Mouse (Mus musculus) thymus, postnatal 36 days (tissue): ENCODE data around the gene Rnf216.

Source experiments
- DNase-seq, 2 experiments: peaks; one replicate each; pipeline ENCODE4 v3.0.0; 2022; ENCODE audit warnings: mixed read lengths in 2 of 2

The Rnf216 gene

GRCm38 (mm10) chr5:142958464-142958863, 154.3 kb downstream of the Rnf216 start:
- DNase-seq, result no peak

- DNase-seq, result no peak
Observed at GRCm38 (mm10) chr5:142956956-142957703, 155.7 kb downstream of the Rnf216 start.

- no peak for DNase-seq
Observed at GRCm38 (mm10) chr5:142953641-142954040, 159.2 kb downstream of the Rnf216 start.

GRCm38 (mm10) chr5:142950405-142950804, 162.4 kb downstream of the Rnf216 start:
- no peak for DNase-seq

GRCm38 (mm10) chr5:142949580-142949979, 163.2 kb downstream of the Rnf216 start:
- DNase-seq, result no peak

GRCm38 (mm10) chr5:142947460-142947859, 165.3 kb downstream of the Rnf216 start:
- no peak for DNase-seq

GRCm38 (mm10) chr5:142944979-142945682, 167.7 kb downstream of the Rnf216 start:
- no peak for DNase-seq
